Mouse (Mus musculus) heart, adult 8-10 months (tissue): Measurements from ENCODE around the gene Cct3. TPM values are rescaled to one million over a fixed set of nuclear protein-coding genes. Genes with fewer than 3 reads are reported as not detected.
"Not testable (repeated sequence)": the region's sequence is repeated elsewhere in the genome, so short reads cannot be mapped to it uniquely, and the experiment has no call there.

ENCODE experiments used
- DNase-seq: peaks from one replicate; pipeline ENCODE4 v3.0.0; 2022; ENCODE audit warnings: low spot score
- total RNA-seq, 4 experiments: library from RNA; stranded (reverse); gene quantifications; 2 replicates each; pipeline ENCODE4 v1.2.4; 2022

The Cct3 gene
- total RNA-seq, 4 experiments from 2014 or later = 146 to 187 (median 164) TPM

DNA sequence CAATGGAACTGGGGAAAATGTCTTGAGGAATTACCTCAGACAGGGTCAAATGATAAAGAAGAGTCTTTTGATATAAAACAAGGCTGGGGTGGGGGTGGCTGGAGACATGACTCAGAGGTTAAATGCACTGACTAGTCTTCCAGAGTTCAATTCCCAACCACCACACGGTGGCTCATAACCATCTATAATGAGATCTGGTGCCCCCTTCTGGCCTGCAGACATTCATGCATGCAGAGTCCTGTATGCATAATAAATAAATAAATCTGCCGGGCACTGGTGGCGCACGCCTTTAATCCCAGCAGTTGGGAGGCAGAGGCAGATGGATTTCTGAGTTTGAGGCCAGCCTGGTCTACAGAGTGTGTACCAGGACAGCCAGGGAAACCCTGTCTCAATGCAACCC, 4.9 kb upstream of the Cct3 start:
- no peak for DNase-seq

DNA sequence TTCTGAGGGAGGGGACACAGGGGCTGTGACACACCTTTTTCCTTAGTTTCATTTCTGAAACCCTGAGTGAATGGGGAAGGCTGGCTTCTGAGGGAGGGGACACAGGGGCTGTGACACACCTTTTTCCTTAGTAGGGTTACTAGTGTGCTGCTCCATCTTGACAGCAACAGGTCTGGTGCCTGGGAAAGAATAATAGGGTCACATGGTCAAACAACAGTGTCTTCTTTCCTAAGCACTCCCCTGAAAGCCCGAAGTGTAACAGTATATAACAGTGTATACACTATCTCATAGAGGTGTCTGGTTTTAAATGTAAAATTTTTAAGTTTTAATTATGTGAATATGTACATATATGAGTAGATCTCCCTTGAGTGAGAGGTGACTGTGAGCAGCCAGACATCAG, 1.6 kb upstream of the Cct3 start:
- DNase-seq = not testable (repeated sequence)

DNA sequence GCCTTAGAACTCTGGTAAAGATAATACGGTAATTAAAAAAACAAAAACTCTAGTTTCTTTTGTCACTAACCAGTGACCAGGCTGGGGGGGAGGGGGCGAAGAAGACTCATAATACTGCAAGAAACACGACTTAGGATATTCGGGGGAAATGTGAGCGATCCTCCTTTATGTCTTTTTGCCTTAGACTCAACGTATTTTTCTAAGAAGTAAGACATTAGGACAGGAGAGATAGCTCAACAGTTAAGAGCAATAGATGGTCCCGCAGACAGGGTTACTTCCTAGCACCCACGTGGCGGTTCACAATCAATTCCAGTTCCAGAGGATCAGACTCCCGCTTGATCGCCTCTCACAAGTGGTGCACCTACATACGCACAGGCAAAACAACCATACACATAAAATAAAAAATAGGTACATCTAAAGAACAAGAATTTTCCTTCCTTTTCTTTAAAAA, 781 bp upstream of the Cct3 start:
- DNase-seq = no peak

DNA sequence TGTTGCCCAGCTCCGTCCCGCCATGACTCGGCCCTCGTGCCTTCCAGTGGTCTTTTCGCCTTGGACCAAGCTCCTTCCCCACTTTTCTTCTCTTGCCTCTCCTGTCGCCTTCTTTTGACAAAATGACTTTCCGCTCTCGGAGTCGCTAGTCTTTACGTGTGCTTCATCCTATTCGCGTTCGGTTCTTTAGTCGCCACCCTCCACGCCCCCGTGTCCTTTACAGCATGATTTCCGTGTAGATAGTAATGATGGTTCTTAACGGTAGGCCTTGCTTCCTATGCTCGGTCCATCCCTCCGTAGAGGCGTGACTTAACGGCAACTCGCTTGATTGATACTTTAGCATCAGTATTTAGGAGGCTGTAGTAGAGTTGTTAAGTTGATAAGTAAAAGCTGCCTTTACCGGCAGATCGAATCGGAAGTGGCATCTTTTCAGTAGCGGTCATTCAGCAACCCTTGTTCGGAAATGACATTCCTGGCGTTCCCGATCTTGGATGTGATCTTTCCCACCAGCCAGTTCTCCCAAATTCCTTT, 470 bp downstream of the Cct3 start:
- peak; percentile 11 for DNase-seq

DNA sequence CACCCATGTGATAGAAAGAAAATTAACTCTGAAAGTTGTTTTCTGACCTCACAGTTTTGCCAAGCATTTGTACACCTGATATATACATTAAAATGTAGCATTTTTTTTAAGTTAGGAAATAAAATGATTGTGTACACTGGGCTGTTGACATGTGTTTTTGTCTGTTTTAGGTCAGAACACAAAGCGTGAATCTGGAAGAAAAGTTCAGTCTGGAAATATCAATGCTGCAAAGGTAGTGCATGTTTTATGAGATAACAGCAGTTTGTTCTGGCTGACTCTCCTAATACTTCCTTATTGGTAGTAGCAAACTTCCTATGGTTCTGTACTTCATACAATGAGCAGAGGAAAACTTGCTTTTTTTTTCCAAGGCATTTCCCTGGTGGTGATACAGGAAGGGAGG, 2.3 kb downstream of the Cct3 start:
- no peak for DNase-seq

DNA sequence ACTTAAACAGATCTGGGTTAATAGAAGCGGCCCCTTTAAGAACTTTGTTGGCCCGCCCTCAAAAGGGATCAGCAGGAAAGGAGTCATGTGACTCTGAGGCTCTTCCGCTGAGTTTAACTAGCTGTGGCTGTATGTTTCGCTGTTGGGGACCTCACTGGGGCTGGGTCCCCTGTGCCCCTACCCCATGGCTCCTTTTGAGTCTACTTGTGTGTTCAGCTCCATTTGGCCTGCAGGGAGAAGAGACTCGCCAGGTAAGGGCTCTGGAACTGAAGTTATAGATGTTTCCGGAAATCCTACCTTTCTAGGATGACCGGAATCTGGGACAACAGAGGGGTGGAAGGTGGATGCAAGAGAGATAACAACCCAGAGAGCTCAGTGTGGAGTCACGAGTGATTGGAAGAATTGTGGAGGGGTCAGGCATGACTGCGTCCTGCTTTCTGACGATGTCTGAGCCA, 28.1 kb downstream of the Cct3 start, which contains the start of gene Glmp:
Glmp (plus strand) TSS at position 73 of the 455 bp plus-strand sequence.
- DNase-seq = peak; percentile 81

DNA sequence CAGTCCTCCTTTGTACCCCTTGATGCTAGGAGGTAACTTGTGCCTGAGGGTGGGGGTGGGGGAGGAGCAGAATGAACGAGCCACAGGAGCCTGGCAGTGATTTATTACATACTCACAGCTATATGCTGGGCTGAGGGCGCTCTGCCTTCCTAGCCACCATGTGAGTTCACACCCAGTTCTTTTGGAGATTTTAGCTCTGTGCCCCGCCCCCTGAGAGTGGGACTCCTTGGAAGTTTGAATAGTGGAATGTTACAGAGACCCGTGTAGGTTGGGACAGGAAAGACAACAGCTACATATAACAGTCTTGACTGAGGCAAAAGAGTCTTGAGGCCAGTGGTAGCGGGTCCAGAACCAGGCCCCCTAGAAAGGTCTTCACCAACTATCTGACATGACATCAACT, 32.0 kb downstream of the Cct3 start:
- DNase-seq = no peak

DNA sequence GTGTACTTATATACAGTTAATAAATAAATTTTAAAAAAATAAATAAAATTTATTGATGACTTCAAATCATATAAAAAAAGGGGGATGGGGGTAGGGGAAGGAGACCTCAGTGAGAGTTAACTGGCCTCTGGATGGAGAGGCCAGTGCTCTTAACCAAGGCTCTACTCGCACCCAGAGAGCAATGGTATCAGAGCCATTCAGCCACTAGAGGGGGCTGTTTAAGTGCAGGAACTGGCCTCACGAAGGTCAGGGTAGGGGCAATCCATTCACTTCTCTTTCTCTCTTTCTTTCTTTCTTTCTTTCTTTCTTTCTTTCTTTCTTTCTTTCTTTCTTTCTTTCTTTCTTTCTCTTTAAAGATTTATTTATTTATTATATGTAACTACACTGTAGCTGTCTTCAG, 34.4 kb downstream of the Cct3 start:
- DNase-seq = no peak

DNA sequence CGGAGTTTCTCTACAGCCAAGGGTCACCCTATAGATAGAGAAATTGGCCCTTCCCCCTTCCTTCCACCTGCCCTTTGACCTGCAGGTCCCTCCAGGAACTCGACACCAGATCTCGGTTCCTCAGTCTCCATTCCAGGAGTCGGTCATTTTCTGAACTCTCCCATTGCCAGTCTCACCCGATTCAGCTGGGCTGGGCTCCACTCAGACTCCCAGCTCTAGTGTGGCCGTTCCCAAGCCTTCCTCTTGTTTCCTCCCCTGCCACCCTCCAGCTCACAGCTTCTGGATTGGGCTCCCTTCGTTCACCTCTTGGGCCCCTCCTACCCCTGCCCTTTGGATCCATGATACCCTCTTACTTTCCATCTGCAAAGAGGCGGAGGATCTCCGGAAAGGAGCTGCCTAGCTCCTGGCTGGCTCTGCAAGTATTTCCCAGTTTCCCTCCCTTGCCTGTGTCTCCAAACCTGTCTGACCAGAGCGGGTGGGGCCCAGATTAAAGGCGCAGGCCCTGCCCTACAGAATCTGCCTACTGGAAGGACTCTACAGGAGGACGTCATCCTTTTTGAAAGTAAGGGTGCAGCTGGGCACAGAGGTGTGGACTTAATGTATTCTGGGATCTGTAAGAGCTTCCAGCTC, 37.2 kb downstream of the Cct3 start:
- no peak for DNase-seq

DNA sequence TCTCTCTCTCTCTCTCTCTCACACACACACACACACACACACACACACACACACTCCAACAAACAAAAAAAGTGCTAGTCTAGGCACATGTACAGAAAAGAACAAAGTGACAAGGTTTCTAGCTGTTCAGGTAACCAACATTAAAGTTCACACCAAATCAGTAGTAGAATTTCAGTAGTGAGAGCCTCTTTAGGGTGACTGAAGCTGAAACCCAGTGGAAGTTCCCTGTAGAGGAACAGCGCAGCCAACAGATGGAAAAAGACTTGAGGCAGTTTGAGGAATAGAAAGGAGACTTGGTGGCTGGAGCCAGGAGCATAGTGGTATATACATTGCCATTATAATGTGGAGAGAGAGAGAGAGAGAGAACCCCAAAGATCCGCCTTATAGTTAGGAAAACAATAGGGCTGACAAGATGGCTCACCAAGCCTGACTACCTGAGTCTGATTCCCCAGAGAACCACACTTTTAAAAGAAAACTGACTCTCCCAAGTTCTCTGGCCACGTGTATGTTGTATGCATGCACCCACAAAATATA, 38.1 kb downstream of the Cct3 start:
- no peak for DNase-seq

DNA sequence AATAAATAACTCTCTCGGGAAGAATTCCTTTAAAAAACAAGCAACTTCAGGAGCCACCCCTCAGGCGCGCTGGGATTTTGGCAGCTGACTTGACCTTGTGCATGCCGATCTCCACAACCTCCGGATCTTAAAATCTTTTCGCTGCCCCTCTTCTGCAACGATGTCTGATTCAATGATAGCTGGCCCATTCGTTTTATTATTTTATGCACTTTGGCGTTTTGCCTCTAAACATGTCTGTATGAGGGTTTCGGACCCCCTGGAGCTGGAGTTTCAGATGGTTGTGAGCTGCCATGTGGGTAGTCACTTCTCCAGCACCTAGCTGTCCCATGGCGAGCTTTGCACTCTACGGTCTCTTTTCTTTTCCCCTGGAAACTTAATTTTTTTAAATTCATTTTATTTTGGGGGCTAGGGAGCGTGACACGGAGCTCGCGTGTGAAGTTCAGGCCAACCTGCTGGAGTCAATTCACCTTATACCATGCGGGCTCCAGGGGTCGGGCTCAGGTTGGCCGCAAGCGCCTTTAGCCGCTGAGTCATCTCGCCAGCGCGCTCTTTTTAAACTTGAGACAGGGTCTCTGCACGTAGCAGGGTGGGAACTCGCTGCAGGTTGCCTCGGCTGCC, 38.6 kb downstream of the Cct3 start:
- peak; percentile 26 for DNase-seq

DNA sequence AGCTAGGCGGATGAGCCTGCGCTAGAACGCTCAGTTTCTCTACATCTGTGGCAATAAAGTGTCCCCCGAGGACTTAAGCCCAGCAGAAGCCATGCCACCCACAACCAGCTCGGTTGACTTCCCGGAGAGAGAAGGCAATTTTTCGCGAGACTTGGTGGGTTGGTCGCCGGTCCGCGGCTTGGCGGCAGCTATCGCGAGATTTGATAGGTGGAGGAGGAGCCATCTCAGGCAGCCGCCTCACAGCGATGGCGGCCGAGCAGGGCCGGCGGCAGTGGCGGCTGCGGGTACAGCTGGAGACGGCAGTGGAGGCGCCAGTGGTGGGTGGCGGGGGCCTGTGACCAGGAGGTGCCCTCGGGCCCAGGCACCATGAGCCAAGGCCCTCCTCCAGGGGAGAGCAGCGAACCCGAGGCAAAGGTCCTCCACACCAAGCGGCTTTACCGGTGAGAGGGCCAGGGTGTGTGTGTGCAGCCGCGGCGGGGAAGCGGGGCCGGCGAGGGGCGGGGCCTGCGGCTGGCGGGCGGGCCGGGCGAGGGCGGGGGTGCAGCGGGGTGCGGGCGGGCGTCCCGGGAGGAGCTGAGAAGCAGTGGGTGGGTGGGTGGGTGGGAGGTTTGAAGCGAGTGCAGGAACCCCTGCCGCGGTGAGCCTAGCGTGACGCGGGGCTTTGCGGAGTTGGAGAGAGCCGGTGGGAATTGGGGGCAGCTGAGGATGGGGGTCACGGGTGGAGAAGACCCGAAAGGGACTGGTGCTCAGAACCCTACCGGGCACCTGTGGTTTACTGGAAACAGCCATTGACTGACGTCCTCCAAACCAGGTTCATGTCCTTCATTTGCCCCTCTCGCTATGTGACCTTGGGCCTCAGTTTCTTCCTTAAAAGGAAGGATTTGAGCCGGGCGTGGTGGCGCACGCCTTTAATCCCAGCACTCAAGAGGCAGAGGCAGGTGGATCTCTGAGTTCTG, 39.4 kb downstream of the Cct3 start, which contains the start of the genes Tmem79 and Smg5:
Tmem79 (minus strand) TSS at position 91 of the 956 bp plus-strand sequence.
Smg5 (plus strand) TSS at position 203 of the 956 bp plus-strand sequence.
- DNase-seq = peak; percentile 96

DNA sequence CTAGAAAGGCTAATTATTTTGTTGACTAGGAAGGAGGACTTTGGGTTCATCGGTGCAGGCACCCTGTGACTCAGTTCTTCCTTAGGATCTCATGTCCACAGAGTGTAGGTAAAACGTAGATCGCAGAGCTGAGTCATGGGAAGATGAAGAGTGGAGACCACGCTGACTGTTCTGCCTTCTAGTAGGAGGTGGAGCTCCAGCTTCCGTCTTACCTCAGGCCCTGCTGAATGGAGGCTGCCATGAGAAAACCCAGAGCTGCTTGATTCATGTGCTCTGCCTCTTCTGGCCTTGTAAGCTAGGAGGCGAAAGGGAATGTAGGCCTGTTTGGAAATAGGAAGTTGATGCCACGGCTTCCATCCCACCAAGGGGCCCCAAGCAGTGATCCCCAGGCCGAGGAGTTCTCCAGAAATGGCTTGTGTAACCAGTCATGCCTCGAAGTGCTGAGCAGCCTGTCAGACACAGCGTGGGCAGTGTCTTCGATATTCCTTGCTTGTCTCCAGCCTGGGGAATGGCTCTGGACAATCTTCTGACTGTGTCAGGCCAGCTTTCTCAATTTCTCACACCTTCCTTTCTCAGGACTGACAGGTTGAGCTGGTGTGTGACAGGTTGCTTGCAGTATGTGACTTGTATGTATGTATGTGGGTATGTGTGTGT, 40.6 kb downstream of the Cct3 start:
- DNase-seq = no peak

DNA sequence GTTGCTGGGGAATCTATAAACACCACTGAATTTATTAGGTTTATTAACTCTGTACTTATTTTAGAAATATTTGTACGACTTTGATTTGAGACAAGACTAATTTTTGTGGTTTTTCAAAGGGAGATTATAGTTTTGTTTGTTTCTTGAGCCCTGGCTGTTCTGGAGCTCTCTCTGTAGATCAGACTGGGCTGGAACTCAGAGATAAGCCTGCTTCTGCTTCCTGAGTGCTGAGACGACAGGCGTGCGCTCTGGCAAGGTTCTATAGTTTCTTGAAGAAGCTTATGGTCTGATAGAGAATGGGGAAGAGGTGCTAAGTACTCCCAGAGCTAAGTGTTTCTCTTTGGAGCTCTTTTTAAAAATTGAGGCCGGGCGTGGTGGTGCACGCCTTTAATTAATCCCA, 41.4 kb downstream of the Cct3 start:
- DNase-seq = no peak

DNA sequence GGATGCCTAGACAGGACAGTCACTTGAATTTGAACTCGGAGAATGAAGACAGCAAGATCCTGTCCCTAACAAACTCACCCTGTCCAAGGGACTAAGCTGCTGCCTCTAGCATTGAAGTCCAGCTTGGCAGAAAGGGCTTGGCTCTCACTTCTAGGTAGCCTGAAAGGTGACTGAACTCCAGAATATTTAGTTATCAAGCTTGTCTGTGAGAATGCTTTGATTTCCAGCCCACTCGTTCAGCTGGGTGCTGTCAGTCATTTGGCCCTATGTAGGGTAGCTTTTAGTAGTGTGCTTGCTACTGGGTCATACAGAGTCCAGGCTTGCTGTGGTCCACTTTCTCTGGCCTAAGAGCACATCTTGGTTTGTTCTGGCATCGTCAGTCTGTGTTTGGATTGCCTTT, 42.1 kb downstream of the Cct3 start:
- no peak for DNase-seq

DNA sequence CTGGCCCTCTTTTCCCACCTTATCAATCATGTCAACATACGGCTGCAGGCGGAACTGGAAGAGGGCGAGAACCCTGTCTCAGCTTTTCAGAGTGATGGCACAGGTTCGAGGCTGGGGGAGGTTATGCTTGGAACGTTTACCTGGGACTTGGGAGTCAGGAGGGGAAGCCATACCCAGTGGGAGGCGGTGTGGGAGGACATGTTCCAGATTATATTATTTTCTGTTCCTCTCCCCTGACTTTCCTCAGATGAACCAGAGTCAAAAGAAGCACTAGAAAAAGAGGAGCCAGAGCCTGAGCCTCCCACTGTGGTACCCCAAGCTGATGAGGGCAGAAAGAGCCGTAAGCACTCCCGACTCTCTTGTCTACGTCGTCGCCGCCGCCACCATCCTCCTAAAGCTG, 53.8 kb downstream of the Cct3 start:
- DNase-seq = no peak

DNA sequence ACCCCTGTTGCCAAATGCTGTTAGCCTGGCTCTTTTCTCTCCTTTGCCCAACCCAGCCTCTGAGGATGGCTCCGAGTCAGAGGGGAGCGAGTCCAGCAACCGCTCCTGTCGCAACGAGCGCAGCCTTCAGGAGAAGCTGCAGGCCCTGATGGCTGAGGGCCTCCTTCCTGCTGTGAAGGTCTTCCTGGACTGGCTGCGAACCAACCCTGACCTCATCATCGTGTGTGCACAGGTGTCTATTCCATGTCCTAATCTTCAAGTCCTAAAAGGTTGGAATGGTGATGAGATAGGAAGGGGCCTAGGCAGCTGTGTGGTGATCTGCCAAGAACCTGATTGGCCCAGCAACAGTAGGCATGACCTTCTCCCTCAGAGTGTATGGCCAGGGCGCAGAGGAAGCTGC, 56.0 kb downstream of the Cct3 start:
- no peak for DNase-seq

DNA sequence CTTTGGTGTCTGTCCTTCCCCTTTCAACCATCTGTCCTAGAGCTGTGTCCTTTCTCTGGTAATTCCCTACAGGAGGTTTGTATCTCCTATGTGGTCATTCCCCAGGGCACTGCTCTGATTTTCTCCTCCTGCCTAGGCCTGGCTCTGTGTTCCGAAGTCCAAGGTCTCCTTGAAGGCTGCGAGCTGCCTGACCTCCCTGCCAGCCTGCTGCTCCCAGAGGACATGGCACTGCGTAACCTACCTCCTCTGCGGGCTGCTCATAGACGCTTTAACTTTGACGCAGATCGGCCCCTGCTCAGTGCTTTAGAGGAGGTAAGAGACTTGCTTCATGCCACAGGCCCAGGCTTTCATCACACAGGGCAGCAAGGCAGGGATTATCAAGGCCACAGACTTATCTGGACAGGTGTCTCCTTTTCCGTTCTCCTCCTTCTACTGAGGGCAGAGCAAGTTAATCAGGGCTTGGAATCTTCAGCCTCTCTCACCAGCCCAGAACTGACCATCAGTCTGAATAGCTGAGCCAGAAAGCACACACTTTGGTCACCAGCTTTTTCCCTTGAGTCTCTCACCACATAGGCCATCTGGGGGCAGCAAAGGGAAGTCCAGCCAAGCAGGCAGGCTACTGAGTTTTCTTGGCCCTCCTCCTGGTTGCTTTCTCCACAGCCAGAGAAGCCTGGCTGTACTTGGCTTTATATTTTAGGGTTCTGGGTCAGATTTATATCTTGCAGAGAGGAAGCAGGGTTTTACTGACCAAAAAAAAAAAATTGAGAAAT, 57.7 kb downstream of the Cct3 start:
- DNase-seq = no peak

DNA sequence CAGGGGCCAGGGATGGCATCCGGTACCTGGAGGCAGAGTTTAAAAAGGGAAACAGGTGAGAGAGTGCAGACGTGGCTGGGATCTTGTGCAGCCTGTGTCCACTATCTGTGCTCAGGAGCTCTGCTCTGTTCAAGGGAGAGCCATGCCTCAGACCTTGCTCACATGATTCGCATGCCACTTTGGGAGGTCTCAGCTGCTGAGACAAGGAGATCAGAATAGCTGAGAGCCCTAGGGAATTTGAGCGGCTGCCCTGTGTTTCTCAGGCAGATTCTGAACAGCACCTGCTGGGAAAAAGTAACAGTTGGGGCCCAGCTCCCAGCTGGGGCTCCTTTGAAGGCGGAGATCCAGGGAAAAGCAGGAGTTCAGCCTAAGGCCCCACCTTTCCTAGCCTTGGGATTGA, 62.7 kb downstream of the Cct3 start:
- no peak for DNase-seq

DNA sequence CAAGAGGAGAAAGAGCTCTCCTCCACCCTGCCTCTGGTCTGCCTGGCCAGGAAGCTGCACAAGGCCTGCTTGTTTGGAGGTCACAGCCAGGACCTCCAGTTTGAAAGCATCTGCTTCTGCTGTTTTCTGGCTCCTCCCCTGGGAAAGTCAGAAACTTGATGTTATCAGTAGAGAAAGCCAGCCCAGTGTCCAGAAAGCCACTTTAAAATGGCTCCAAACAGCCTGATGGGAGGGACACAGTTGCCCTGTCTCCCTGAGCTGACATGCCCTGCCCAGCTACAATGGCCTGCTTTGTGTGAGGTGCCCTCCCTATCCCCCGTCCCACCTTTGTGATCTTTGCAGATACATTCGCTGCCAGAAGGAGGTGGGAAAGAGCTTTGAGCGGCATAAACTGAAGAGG, 63.1 kb downstream of the Cct3 start:
- DNase-seq = no peak
